Mouse (Mus musculus) small intestine, adult 2 months (tissue): ENCODE data around the gene Rsph10b. TPM values are rescaled to one million over a fixed set of nuclear protein-coding genes. Genes with fewer than 3 reads are reported as not detected.
A peak's percentile ranks its signal among the peaks of the same experiment; 100 is the strongest.

Experiments used
- H3K27ac ChIP-seq: fragments of 200-500 bp; 2 replicates; pipeline ENCODE4 v1.5.1; 2012; ENCODE audit warnings: low read depth, low read length, control low read depth, inconsistent platforms; ENCODE audit not compliant: insufficient read depth
- H3K27me3 ChIP-seq: fragments of 200-500 bp; 2 replicates; pipeline ENCODE4 v1.6.1; 2012; ENCODE audit warnings: mild to moderate bottlenecking, moderate library complexity, low read length, inconsistent platforms; ENCODE audit not compliant: control insufficient read depth, insufficient read depth
- H3K36me3 ChIP-seq: fragments of 200-500 bp; 2 replicates; pipeline ENCODE4 v1.6.1; 2012; ENCODE audit warnings: mild to moderate bottlenecking, low read length, control low read depth, inconsistent platforms; ENCODE audit not compliant: control insufficient read depth, insufficient read depth
- H3K4me1 ChIP-seq: fragments of 200-500 bp; 2 replicates; pipeline ENCODE4 v1.6.1; 2012; ENCODE audit warnings: low read length, inconsistent platforms, mixed read lengths; ENCODE audit not compliant: control insufficient read depth, insufficient read depth, insufficient read length
- H3K4me3 ChIP-seq: fragments of 200-500 bp; 2 replicates; pipeline ENCODE4 v1.5.1; 2012; ENCODE audit warnings: low read depth, mild to moderate bottlenecking, control low read depth, inconsistent platforms, low read length, moderate library complexity
- CTCF ChIP-seq: fragments of 200-500 bp; IDR thresholded peaks from 2 replicates; pipeline ENCODE4 v1.5.1; 2012; ENCODE audit warnings: low read depth, mild to moderate bottlenecking, control low read depth, inconsistent platforms, low read length, moderate library complexity, mixed read lengths; ENCODE audit not compliant: insufficient replicate concordance, insufficient read length; ENCODE audit errors: extremely low read depth
- POLR2A ChIP-seq: fragments of 200-500 bp; IDR thresholded peaks from 2 replicates; pipeline ENCODE4 v1.6.1; 2012; ENCODE audit warnings: low read depth, mild to moderate bottlenecking, control low read depth, inconsistent platforms, low read length, moderate library complexity
- WGBS: fragments of 180-500 bp; shearing (Covaris S2); methylation state at CpG from one replicate; pipeline ENCODE4 v1.1.7; 2018; 5-methylcytosine and 5-hydroxymethylcytosine counted together
- polyA plus RNA-seq: library from polyadenylated mRNA; depleted of rRNA; stranded (reverse); fragments of >200 nt; gene quantifications from 2 replicates; pipeline ENCODE4 v1.2.3, GENCODE M21; 2012

Rsph10b gene
- polyA plus RNA-seq, 1 experiment = 0.04 TPM

DNA sequence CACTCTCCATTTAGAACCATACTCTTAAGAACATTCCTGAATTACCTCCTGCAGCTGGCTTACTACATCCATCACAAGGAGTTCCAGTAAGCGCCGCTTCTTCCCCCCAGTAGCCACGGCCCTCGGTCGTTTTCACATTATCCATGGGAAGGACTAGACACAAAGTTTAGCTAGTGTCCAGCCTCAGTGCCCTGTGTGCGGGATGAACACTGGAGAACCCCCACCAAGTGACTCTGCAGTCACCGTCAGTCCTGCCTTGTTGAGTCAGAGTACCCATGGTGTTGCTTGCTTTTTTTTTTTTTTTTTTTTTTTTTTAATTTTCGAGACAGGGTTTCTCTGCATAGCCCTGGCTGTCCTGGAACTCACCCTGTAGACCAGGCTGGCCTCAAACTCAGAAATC lies 28.3 kb downstream of the Rsph10b start:
- Histone ChIP-seq H3K27ac (no peak overlapping the region), H3K36me3 (no peaks in the 10 kb centered on the region), H3K4me3 (no peak overlapping the region), H3K4me1 (no peaks in the 10 kb centered on the region), H3K27me3 (no peaks in the 10 kb centered on the region)
- 85% methylated on average over 8 of the region's 8 CpGs for WGBS
- TF ChIP-seq POLR2A (no peak), CTCF (no peak)

DNA sequence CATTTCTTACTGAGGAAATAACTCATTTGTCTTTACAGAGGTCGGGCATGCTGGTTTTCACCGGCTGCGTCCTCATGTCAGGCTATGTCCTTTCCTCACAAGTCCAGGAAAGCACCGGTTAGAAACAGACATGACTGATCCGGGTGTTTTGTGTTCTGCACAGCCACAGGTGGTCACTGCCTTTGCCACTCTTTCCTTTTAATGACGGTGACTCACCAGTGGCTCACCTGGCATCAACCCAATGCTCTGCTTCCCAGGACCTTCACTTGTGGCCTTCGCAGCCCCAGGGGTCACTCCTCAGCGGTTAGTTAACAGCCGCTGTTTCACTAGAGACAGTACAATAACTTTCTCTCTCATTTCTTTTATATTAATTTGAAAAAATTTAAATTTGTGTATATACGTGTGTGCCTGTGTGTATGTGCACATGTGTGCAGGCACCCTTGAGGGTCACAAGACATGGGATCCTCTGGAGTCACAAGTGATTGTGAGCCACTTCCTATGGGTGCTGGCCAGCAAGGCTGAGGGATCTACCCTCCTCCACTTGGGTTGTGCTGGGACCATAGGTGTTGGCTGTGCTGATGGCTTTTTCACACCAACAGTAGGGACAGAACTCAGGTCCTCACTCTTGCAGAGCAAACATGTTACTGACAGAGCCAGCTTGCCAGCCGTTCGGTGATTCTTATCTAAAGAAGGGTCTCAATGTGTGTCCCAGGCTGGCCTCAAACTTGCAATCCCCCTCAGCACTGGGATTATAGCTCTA lies 32.9 kb downstream of the Rsph10b start:
- no peaks in the 10 kb centered on the region for H3K36me3 ChIP-seq
- TF ChIP-seq POLR2A = no peak
- no peak for TF ChIP-seq CTCF
- no peaks in the 10 kb centered on the region for H3K4me1 ChIP-seq
- no peaks in the 10 kb centered on the region for H3K27me3 ChIP-seq
- H3K27ac ChIP-seq = no peak overlapping the region
- WGBS = 76% methylated on average over 12 of the region's 12 CpGs
- H3K4me3 ChIP-seq = no peak overlapping the region

GRCm38 (mm10) chr5:143966671-143967070 lies 33.8 kb downstream of the Rsph10b start:
- TF ChIP-seq POLR2A (no peak), CTCF (no peak)
- WGBS = 82% methylated on average over 12 of the region's 12 CpGs

GRCm38 (mm10) chr5:143972628-143973027 lies 39.8 kb downstream of the Rsph10b start:
- 57% methylated on average over 3 of the region's 3 CpGs for WGBS
- Histone ChIP-seq H3K4me3 (no peak overlapping the region), H3K27me3 (no peaks in the 10 kb centered on the region), H3K4me1 (no peaks in the 10 kb centered on the region; the same call in 1 of the 2 replicates), H3K36me3 (no peaks in the 10 kb centered on the region), H3K27ac (no peak overlapping the region)
- TF ChIP-seq CTCF = no peak
- TF ChIP-seq POLR2A = no peak

More at GRCm38 (mm10) chr5:143966671-143967070, 33.8 kb downstream of the Rsph10b start:
- no peaks in the 10 kb centered on the region for H3K27me3 ChIP-seq
- no peak overlapping the region for H3K4me3 ChIP-seq
- no peaks in the 10 kb centered on the region for H3K4me1 ChIP-seq
- no peak overlapping the region for H3K27ac ChIP-seq
- no peaks in the 10 kb centered on the region for H3K36me3 ChIP-seq

DNA sequence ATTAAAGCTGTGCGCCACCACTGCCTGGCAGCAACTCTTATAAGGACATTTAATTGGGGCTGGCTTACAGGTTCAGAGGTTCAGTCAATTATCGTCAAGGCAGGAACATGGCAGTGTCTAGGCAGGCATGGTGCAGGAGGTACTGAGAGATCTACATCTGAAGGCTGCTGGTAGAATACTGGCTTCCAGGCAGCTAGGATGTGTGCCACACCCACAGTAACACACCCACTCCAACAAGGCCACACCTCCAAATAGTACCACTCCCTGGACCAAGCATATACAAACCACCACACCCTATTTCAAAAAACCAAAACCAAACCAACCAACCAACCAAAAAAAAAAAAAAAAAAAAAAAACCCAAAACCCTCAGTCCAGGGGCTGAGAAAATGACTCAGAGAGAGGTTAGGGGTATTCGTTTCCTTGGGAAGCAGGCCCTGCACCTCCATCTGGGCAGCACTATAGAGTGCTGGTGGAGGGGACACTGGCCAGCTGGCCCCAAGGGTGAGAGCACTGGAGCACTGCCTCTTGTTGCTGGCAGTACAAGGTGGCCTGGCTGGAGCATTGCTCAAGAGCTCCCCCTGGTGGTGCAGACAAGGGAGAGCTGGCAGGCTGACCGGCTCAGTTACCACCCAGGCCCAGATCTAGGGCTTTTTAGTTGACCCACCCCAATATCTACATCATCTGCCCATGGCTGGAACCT lies 42.2 kb downstream of the Rsph10b start:
- Histone ChIP-seq H3K4me3 (no peak overlapping the region), H3K36me3 (no peaks in the 10 kb centered on the region), H3K27ac (no peak overlapping the region), H3K27me3 (no peaks in the 10 kb centered on the region), H3K4me1 (peaks cover 2% of the 10 kb centered on the region)
- WGBS = 44% methylated on average over 4 of the region's 4 CpGs
- TF ChIP-seq CTCF = peak; percentile 95
- no peak for TF ChIP-seq POLR2A

- Histone ChIP-seq H3K4me1 (peaks cover 3% of the 10 kb centered on the region), H3K27ac (no peak overlapping the region), H3K36me3 (no peaks in the 10 kb centered on the region), H3K27me3 (no peaks in the 10 kb centered on the region), H3K4me3 (no peak overlapping the region)
- TF ChIP-seq CTCF = no peak
- no peak for TF ChIP-seq POLR2A
- 27% methylated on average over 2 of the region's 2 CpGs for whole genome bisulfite sequencing
Measured at GRCm38 (mm10) chr5:143975631-143975933, 42.7 kb downstream of the Rsph10b start.

- H3K4me1 ChIP-seq = peaks cover 6% of the 10 kb centered on the region
- no peaks in the 10 kb centered on the region for H3K36me3 ChIP-seq
- TF ChIP-seq CTCF = no peak
- H3K27ac ChIP-seq = no peak overlapping the region
- 84% methylated on average over 11 of the region's 11 CpGs for WGBS
- no peak overlapping the region for H3K4me3 ChIP-seq
- H3K27me3 ChIP-seq = no peaks in the 10 kb centered on the region
Measured at GRCm38 (mm10) chr5:143976232-143976631, 43.4 kb downstream of the Rsph10b start.
